Mouse (Mus musculus) C2C12 (cell line): ENCODE results near the gene Lsp1.

Source experiments
- CEBPB ChIP-seq: IDR thresholded peaks from one replicate; pipeline ENCODE4 v1.6.1; 2011; ENCODE audit warnings: low read depth, mild to moderate bottlenecking, control low read depth, moderate library complexity
- CTCF ChIP-seq: IDR thresholded peaks from one replicate; pipeline ENCODE4 v1.5.1; 2011; ENCODE audit not compliant: control insufficient read depth, insufficient read depth, insufficient read length

GRCm38 (mm10) chr7:142430160-142430678 lies 30.4 kb upstream of the Lsp1 start:
- TF ChIP-seq CTCF = no peak
- no peak for TF ChIP-seq CEBPB
